Mouse (Mus musculus): ENCODE measurements around the gene Auts2.

Gene Auts2

DNA sequence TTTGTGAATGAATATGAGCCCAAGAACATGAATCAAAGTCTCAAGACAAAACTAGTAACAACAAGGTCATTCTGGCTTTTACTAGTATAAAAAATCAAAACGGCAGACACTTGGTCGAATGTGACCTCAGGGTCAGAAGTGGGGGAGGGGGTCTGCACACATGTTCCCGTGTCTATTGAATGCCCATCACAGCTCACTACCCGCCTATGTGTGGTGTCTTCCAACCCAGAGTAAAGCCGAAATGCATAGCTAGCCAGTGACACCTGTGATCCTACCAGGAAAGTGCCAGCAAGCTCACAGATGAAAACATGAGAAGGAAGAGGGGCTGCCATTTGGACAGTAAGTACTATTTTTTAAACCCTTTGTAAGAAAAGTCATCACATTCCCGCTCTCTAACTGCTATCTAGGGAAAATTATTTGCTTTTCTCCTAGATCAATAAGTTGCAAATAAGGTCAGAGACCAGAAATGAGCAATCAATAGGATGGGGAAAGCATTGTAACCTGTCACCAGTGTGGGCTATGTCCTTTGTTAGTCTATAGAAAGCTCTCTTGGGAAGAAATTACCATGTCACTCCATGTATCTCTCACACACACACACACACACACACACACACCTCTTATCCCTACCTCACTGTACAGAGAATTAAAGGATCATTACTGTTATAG lies 94.6 kb downstream of the Auts2 start:
- no peak for DNase-seq (ENCODE audit: low read depth)

DNA sequence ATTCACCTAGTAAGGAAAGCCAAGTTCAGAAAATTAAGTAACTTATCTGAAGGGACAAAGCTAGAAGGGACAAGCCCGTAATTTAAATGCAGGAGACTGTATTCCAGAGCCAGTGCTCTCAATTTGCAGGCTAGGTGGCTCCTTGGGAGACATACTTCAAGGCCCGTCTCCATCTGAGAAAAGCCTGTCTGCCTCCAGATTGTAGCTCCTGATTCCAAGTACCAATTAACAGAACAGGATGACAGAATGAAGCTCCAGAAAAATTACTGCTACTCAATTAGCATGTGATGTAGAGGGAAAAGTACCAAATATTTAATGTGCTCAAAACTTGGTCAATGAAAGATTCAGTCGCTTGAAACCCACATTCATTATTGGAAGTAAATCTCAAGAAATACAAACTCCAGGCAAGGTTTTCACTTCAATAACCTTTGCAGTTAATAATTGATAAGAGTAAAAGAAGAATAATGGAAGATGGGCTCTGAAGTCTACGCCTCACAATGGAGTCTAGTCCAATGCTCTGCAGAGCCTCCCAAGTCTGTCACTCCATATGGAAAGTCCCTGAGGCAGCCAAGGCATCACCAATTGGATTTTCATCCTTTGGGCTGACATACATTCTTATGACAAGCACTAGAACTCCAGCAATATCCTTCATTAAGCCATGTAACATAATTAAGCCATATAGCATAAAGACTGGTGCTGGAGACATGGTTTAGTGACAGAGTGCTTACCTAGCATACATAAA lies 97.8 kb downstream of the Auts2 start:
- DNase-seq (ENCODE audit: low read depth), result no peak

DNA sequence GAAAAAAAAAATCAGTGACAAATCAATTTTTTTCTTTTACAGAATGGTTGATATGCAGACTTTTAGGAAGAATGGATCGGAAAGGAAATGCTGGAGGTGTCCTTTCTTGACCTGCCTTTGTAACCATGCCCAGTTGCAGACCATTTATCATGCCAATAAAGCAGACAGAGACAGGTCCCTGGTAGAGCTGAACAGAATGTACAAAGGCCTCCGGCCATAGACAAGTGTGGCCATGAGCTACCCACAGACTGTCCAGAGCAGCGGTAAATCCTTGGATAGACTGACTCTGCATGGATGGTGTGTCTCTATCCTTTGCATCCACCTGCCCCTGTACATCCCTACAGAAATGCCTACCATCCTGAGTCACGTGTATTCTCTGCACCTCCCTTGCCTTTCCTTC lies 100.2 kb downstream of the Auts2 start:
- DNase-seq (ENCODE audit: low read depth), result no peak

DNA sequence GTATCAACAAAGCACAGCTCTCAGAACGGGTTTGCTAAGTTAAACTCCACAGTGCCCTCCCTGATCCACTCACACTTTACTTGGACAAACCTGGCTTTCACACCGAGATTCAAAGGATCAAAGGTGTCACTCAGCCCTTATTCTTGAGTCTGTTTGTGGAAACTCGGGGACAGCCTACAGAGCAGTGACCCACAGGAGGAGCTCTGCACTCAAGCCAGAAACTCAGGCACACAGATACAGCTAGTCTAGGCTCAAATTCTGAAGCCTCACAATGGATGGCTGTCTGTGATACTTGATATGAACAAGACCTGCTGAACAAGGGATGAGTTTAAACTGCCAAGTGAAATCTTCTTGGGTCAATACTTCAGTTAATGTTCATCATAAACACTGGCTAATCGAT lies 104.7 kb downstream of the Auts2 start:
- DNase-seq (ENCODE audit: low read depth), result no peak

DNA sequence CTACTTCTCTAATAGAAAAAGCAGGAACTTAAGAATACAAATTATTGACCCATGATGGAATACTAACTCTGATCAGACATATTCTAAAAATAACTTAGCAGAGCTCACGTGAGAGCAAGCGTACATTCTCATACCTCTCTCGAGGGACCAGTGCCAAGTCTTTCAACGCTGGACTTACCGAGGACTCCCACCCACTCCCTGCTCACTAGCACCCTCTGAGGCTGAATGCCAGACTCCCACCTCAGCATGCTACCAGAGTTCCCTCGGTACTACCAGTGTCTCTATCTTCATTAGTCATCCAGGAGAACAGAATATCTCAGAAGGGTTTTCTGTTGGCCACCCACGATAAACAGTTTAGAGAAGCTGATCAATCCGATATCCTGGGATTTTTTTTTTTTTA lies 105.2 kb downstream of the Auts2 start:
- DNase-seq (ENCODE audit: low read depth), result no peak

DNA sequence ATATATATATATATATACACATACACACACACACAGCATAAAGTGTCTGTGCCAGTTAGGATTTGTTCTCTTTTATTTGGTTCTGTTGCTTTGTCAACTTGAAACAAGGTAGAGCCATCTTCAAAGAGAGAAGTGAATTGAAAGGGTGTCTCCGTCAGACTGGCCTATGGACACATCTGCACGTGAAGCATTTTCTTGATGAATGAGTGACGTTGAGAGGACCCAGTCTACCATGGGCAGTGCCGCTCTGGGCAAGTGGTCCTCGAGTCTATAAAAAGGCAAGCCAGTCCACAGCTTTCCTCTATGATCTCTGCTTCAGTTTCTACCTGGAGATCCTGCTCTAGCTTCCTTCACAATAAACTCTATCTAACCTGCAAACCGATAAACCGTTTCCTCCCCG lies 105.7 kb downstream of the Auts2 start:
- no peak for DNase-seq (ENCODE audit: low read depth)

DNA sequence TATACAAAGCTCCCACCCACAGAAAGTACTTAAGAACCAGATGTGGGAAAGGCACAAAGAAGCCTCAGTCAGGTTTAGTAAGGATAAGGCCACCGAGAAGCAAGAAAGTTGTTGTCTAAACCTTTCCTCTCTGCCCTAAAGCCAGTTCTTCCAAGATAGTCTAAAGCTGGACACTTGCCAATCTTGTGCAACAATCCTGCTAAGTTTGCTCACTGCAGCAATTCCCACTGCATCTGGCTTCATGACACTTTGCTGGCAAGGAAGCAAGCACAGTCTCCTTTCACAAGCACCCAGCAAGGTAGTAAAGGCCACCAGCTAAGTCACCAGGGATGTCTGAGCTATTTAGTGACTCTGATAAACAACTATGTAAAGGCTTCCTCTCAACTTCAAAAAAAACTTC lies 106.2 kb downstream of the Auts2 start:
- no peak for DNase-seq (ENCODE audit: low read depth)

DNA sequence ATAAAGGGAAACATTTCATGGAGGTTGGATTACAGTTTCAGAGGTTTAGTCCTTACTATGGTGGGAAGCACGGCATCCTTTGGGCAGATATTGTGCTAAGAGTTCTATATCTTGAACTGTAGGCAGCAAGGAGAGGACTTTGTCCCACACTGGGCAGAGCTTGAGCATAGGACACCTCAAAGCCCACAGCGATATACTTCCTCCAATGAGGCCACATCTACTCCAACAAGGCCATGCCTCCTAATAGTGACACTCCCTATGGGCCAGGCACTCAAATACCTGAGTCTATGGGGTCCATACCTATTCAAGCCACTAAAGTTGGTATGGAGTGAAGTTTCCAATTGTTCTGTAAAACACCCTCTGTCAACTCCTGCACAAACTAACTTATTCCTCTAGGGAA lies 106.7 kb downstream of the Auts2 start:
- no peak for DNase-seq (ENCODE audit: low read depth)

DNA sequence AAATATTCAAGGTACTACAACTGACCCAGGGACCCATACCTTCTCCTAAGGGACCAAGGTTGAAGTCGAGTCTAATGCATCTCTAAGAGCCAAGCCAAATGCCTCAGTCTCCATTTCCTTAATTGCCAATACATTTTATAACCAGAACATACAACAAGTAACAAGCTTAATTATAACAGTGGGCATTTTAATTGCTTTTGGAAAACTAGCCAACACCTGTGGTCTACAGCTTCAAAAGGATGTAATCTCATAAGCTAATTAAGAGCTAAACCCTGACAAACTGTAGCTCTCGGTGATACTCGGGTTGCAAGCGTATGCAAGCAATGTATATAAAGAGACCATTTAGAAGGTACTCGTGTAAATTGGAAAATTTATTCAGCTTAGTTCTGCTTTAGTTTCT lies 107.7 kb downstream of the Auts2 start:
- DNase-seq (ENCODE audit: low read depth), result no peak

DNA sequence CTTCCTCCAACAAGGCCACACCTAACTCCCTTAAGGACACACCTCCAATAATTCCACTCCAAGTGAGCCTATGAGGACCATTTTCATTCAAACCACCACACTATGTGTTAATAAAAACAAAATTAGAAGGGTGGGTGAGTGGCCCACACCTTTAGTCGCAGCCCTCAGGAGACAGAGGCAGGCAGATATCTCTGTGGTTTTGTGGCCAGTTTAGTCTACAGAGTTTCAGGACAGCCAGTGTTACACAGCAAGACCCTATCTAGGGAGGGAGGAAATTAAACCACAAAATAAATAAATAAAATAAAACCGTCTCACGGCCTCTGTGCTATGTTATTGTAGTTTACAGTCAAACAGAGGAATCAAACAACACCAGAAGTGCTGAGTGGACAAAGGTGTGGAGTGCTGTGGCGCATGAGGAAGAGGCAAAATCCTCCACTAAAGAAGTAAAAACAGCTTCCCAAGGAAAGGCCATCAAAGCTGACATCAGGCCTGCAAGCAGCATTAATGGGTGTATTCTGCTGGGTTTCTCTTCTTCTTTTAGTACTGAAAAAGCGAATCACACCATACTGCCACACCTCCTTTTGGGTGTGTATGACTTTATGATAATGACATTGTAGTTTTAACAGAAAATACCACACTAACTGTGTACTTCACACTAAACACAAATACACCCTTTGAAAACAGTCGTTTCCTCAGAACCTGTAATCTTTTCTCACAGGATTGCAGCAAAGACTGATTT lies 109.6 kb downstream of the Auts2 start:
- DNase-seq (ENCODE audit: low read depth), result no peak

DNA sequence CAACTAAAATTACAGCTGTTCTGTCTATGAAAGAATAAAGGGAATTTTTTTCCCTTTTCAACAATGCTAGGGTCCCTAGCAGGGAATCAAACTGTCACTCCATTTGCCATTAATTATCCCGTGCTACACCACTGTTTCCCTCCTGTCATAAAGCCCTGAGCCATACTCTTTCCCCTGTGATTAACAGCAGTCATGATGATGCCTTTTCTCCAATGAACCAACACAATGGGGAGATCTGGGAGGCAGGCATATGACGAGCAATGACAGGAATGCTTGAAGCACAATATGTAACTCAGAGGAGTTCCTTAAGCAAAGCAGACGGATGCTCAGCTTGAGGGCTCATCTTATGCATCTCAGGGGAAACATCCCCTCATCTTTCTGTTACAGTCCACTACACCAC lies 113.8 kb downstream of the Auts2 start:
- no peak for DNase-seq (ENCODE audit: low read depth)

DNA sequence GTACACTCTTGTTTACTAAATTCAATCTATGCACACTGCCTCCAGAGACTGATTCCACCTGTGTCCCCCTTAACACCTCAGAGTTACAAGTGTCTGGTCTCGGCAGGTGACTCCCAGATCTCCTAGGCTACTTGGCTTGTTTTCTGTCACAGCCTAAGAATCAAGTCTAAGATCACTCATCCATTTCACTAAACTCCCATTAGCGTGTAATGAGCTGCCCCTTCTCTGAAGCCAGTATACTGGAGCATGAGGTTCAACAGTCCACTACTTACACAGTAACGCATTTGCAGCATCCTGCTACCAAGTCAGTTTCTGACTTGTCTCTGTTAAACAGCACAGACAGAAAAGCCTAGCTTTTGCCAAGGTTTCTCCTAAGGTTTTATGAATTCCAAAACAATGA lies 116.8 kb downstream of the Auts2 start:
- DNase-seq (ENCODE audit: low read depth), result no peak

DNA sequence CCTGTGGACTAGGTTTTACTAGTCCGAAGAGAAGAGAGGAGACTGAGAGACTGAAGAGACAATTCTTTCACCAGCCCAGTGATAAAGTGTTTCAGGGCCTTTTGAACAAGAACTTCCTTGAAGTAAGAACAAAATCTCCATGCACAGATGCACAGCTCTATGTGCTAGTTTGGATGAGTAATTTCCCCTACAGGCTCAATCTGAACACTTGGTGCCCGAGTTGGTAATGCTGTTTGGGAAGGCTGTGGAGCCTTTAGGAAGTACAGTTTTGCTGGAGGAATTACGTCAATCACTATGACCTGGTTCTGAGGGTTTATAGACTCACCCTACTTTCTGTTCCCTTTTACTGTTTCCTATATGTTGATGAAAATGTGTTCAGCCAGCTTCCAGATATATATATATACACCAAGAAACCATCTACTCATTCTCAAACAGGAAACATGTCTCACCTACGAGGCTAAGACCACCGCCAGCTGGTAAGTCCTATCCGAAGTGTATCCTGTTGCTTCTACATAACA lies 117.3 kb downstream of the Auts2 start:
- DNase-seq (ENCODE audit: low read depth), result no peak

DNA sequence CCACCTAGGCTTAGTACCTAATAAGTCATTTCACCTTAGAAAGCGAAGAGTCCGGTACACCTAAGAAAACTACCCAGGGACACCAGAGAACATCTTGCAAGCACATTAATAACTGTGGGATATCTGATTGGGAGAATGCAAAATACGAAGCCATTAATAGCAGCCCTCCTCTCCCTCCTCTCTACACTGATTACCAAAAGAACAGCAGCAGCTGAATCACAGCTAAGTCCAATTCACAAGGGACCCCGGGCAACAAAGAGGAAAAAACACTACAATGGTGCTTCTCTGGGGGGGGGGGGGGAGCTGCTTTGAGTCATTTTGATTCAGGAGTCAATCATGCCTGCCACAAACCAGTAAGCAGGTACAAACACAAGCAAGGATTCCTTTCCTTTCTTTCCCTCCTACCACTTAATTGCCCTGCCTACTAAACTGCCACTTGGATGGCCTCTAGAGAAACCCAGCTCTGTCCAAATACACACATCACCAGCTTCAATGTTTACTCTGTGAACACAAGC lies 132.7 kb downstream of the Auts2 start:
- DNase-seq (ENCODE audit: low read depth), result no peak

DNA sequence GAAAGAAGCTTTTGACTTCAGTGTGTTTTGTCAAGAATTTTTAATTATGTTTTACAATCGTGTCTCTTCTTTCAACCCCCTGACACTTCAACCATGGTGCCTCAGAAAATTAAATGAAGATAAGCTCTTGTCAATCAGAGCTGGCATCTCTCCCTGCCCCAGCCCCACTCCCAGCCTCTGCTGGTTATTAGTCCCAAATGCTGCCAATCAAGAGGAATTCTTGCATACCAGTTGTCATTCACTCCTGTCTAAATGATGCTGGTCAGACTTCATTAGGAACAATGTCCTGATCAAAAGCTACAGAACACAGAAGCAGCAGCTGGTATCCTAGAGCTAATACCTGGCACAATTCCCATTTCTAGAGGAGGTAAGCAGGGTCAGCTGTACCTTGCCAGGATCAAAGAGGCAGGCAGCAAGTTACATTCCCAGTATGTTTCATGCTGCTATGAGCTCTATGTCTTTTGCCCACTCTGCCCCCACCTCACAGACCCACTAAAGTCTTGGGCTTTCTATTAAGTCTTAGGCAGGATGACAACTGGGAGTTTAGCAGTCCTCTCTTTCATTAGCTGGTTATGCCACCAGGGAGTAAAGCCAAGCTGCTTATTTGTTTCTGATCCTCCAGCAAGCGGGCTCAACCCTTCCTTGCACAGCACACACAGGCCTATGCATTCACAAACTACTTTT lies 134.1 kb downstream of the Auts2 start:
- DNase-seq (ENCODE audit: low read depth), result no peak

DNA sequence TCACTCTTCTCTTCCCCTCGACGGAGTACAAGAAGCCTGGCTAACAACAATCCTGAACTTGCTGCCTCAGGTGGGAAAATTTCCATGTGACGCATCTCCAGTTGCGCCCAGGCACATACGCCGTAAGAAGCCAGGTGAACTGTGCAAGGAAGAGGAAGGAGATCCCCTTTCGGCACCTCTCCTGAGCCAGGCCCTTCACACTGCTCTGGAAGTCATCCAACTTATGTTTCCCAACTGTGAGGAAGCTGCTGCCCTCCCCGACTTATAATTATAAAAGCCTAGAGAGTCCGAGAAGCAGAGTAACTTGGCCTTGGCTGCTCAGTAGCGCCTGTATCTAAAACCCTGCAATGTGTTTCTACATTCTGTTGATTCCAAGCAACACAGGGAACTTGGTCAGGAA lies 142.6 kb downstream of the Auts2 start:
- no peak for DNase-seq (ENCODE audit: low read depth)

DNA sequence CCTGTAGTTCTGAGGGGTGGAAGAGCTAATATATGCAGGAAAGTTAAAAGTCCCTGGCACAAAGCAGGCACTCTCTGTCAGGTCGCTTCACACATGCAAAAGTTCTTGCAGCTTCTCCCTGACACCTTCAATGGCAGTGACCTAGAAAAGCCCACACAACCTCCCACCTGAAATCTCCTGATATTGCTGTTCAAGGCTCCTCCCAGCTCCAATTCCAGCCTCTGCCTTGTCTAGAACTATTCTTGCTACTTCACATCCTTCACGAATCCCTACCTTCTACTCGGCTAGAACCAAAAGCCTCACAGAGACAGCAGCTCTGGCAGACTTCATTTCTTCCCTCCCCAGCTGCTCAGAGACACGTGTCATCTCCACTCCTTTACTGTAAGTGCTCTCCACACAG lies 143.7 kb downstream of the Auts2 start:
- DNase-seq (ENCODE audit: low read depth), result no peak

DNA sequence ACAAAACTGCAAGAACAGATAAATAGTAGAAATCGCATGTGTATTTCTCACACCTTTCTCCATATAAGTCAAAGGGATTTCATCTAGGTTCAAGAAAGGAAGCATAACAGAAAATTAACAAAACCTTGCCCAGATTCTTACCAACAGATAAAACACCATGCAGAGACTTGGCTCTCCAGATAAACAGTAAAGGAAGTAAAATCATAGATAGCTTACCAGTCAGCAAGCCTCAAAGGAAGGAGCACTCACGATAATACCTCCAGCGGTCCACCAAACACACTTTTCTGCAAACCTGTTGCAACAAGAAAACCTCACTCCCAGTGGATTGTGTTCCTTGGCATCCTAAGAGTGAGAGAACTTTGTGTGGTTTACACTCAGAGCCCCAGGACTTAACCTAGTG lies 147.2 kb downstream of the Auts2 start:
- no peak for DNase-seq (ENCODE audit: low read depth)

DNA sequence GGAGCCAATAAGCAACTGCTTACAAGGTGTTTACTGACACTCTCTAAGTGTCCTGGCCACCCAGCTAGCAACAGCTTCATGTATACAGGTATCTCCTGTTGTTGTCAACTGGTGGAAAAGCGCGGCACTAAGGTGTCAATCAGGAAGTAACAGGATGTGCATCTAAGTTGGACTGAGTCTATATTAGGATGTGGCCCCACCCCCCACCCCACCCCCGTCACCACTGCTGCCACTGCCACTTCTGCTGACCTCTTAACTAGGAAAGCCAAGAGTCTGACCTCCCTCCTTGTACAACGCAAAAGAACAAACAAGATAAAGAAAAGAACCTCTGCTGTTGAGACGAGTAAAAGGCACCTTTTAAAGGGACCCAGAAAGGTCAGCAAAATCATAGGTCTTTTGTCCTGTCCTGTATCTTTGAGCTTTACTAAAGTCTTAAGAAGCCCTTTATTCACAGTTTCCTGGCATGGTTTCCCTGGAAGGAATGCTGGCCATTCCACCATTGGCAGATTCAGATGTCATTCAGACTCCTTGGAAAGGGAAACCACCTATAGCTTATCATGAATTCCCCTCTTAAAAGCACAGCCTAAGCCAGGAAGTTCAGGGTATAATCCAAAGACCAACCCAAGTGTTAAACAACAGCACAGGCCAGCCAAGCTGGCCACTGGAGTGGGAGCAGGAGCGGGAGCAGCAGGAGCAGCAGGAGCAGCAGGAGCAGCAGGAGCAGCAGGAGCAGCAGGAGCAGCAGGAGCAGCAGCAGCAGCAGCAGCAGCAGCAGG lies 148.2 kb downstream of the Auts2 start:
- DNase-seq (ENCODE audit: low read depth), result no peak

DNA sequence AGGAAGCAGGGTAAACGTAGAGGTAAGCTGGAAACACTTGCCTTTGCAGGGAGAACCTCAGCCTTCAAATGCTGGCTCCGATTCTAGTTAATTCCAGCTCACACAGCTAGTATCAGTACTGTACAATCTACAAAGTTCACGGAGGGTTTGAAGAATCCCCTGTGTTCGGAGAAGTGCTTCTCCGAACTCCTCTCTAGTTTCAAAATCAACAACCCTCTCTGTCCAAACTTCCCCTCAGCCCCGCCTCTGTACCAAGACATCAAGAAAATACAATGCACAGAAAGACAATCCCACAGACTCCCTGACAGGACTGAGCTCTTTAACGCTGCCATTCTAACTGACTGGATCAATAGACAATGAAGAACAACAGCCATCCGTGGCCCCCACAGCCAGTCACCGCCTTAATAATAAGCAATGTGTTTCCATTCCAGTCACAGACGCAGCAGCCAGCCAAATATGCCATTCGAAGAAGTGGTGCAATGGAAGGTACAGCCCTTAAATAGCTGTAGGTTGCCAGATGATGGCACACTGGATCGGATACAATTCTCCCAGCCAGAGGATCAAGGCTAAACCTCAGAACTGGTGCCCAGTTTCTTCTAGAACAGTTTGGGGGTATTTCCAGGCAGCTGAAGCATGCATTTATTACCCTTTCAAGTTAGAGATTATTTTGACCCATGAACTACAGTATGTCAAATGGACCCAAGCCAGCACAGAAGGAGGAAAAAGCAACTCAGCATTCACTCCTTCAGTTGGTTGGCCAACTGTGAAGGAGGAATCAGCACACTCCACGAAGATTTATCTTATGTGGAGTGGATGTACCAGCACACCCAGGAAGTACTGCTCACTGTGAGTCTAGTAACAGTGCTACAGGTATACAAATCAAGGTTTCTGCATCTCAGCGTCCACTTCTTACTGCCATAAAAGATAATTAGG lies 151.0 kb downstream of the Auts2 start:
- DNase-seq (ENCODE audit: low read depth), result no peak

Data from c-Kit-positive CD71-positive TER-119-negative erythroid progenitor cells, embryonic 14.5 days (primary cell).